Mouse (Mus musculus) testis, postnatal 14 days (tissue): Measurements from ENCODE around the gene Tle1.
A peak's percentile ranks its signal among the peaks of the same experiment; 100 is the strongest.

Experiments used
- DNase-seq: peaks from one replicate; pipeline ENCODE4 v3.0.0; 2021; ENCODE audit warnings: low spot score

Gene Tle1

DNA sequence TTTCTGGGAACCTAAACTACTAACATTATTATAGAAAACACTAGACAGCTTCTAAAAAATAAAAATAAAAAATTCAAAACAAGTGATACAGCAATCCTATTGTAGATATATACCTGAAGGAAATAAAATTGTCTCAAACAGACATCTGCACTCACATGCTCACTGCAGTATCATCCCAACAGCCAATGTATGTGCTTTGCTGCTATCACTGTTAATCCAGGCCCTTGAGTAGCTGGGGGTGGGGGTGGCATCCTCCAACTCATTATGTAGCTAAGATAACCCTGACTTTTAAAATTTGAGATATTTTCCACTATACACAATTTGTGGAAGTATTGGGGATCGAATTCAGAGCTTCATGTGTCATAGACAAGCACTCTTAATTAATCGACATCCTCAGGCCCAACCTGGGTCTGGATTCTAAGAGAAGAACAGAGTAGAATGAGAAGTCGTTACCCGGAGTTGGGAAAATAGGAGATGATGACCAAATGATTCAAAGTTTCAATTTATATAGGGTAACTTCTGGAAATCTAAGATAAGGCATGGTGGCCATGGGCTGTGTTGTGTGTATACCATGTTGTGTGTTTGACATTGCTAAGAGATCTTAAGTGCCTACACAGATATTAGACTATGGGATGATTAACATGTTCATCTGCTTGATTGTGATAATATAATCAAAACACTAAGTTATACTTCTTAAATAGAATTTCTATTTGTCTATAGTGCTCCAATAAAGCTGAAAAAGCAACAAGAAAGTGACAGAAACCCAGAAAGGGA is 38.1 kb downstream of the Tle1 start:
- DNase-seq = no peak

DNA sequence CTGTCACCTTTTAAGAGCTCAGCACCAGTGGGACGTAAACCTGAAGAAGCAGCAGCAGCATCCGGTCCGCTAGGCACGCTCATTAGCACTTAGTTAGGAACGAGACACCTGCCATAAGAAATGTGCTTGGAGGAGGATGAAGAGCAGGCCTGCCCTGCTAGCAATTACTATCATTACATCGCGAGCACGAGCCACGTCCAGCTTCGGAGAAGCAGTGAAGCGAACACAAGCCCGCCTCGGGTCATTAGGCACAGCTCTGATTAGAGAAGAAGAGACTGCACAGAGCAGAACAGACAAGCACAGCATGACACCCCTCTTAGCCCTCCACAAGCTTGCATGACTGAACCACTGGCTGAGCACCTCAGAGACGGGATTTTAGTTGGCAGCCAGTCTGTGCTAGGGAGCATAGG is 40.6 kb downstream of the Tle1 start:
- peak; percentile 39 for DNase-seq

DNA sequence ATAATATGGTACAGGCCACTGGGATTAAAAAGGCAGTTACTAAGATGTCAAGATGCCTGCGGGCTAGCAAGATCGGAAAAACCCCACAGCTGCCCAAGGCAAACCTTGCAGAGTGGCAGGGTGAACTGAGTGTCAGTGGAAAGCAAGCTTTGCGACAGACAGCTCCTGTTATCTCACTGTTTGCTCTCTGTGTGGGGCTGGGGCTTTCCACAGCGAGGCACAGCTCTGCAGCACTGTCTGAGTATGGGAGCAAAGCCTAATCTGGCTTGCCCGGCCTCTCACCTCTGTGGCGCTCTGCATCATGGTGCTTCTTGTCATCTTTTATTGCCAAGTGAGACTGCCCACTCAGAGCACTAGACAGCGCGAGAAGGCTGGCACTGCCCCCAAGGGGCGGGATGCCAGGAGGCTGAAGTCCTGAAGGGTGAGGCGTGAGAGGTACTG is 42.8 kb downstream of the Tle1 start:
- DNase-seq = no peak

DNA sequence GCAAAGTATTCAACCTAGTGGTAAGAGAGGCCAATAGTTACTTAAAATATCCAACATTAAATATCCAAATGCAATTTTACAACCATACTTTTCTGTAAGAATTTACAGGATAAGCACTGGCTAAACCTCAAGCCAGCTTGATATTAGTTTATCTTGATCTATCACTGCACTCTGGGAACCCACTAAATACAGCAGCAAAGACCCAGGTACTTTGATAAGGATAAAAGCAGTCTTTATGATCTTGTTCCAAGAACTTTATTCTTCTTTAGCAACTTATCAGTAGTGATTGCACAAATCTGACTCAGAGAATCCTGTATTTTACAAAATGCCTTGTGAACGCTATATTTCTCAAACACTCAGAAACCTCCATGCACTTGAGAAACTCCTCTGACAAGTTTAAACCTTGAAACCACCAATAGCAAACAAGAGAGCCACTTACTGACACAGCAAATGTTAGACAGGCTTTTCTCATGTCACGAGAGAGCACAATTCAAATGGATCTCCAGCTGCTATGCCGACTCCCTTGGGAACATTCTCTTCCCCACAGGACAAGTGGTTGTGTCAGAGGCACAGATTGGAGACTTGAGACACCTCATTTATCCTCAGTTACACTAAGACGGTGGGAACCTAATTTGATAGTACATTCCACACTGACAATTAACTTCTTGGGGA is 50.1 kb downstream of the Tle1 start:
- no peak for DNase-seq

DNA sequence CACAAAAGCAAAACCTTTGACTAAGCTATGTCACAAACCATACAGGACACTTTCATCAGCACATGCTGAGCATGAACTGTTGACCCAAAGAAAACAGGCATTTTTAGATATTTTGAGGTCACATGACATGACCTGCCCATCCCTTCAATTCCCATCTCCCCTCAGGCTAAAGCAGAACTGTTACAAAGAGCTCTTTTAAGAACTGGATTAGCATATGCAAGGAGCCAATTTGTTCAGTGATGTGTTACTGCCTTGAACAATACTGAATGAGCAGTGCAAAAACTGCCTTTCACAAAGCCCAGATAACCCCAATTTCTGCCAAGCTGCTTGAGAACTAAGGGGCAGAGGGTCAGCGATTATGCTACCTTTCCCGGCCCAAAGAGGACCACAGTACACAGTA is 54.7 kb downstream of the Tle1 start:
- DNase-seq = no peak

DNA sequence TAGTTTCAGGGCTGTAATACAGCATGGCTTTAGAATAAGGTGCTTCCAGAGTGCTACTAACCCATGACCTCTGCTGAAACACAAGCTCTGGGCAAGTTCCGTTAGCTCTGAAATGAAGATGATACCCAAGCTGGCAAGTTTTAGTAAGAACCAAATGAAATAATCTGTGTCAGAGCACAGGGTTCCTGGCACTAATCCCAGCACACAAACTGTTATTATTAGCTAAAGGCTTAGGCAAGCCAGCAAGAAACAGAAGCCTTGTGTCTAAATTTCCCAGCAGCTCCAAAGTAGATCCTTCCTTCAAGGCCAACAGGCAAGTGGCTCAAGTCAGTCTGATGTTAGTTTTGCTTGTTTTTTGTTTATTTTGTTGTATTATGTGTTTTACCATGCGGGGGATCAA is 56.2 kb downstream of the Tle1 start:
- peak; percentile 64 for DNase-seq

DNA sequence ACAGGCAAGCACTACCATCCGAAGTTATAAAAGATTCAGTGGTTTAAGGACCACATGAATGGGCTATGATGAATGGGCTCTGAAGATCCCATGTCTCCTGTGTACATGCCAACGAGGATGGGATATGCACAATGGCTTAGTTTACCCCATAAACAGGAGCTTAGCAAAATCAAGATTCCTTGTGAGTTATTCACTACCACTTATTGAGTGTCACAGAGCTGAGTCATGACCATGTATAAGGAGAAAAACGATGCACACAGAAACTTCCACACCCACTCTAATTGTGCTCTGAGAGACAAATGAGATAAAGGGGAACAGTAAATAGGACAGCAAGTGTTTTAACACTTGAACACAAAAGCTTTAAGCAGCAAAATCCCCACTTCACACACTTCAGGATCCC is 60.0 kb downstream of the Tle1 start:
- DNase-seq = no peak

DNA sequence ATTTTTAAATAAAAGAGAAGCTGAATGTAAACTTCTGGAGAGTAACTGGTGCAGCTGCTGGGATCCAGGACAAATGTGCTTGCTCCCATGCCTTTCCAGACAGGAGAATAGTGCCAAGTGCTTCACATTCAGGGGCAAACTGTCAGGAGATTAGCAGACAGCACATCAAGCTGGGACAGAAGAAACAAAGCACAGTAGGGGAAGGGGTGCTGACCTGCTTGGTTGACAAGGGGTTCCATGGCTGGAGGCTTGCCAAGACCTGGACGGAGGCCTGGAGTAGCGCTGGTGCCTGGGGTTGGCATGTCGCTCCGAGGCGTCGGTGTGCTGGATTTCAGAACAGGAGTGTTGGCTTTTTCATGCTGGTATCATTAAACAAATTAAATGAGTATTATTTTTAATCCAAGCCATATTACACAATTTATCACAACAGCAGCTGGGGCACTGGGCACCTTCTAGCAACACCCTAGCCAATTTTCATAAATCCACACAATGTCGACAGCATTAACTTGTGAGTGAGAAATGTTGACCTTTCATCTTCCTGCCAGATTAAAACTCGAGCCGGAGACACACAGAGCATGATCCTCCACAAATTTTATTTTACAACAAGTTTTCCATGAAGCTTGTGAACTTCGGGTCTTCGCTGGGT is 61.1 kb downstream of the Tle1 start:
- DNase-seq = no peak

DNA sequence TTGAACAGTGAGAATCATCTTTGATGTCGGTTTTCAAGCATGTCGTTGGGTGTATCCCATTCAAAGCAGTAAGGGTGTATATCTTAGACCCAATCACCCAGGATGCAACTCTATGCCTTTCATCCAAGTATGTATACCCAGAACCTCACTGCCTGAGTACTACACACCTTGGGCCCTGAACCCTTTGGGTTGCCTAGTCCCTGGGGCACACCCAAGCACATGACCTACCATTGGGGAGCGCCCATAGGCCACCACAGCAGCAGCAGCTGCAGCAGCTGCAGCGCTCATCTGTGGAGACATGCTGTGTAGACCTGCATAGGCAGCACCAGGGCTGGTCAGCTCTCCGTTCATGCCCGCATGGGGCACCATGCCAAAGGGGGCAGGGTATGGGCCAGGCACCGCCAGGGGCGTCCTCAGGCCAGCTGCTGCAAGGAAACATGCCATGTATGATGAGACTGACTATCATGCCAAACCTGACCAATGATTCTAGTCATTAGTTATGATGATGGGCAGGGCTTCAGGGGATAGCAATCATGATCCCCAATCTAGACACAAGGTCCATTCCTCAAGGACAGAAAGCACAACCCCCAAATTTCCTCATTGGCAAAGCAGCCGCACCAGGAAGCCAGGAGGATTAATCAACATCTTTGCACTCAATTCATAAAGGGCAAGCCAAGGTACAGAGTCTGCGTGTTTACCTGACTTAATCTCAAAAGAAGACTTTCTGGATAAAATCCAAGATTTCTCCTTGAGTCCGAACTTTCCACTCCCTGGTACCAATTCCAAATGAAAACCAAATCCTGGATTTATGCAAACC is 62.2 kb downstream of the Tle1 start:
- DNase-seq = no peak

DNA sequence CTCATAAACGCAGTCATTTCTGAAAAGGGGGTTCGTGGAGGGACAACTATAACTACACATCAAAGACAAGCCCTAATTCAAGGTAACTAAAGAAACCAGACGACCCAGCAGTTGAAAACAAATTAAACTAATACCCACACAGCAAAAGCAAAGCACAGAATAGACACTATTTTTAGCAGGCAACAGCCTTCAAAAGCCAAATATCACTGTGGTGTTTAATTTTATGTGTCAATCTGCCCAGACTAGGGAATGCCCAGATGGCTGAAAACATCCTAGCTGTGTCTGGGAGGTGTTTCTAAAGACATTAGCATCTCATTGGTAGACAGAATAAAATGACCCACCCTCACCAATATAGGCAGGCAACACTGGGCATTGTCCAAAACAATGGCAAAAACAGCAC is 68.1 kb downstream of the Tle1 start:
- DNase-seq = no peak

DNA sequence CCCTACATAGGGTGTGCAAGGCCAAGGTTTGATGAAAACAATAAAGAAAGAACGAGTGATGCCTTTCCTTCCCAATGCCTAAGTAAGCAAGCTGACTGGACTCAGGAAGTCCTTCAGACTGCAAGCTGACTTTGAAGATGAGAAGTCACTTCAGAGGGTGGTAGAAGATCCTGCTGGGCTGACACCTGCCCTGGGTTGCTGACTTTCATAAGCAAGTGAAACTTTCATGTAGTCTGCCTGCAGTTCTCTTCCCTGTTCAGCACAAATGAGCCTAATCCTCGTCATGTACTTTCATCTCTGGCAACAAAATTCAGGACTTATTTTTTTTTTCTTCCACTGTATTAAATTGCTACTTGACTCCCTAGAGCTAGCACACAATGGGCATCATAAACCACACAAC is 73.1 kb downstream of the Tle1 start:
- no peak for DNase-seq

DNA sequence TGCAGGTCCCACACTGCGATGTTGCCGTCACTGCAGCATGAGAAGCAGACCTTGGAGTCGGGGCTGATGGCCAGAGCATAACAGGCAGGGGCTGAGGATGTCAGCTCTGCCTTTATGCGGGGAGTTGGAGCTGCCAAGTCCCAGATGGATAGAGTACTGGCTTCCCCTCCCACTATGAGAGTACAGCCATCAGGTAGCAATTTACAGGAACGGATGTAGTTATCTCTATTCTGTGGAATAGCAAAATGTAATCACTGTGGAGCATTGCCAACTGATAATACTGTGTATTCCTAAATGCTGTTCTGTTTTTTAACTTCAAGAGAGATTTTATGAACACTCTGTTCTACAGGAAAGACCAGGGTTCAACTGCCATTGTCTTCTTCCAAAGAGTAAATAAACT is 75.9 kb downstream of the Tle1 start:
- peak; percentile 23 for DNase-seq

DNA sequence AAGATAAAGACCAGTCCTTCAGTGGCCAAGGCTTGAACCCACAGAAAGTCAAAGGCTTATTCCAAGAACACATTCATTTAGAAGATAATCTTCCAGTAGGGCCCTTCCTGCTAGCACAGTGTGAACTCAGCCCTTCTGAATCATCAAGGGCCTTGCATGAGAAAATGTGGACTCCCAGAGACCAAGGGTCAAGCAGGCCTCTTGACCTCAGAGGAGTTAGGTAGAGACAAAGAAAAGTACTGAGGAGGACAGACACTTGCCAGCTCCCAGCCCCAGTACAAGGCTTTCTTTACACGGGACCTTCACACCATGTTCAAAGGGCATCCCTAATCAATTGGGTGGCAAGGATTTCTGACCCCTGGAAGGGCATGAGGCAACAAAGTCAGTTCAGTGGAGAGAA is 77.9 kb downstream of the Tle1 start:
- DNase-seq = no peak

DNA sequence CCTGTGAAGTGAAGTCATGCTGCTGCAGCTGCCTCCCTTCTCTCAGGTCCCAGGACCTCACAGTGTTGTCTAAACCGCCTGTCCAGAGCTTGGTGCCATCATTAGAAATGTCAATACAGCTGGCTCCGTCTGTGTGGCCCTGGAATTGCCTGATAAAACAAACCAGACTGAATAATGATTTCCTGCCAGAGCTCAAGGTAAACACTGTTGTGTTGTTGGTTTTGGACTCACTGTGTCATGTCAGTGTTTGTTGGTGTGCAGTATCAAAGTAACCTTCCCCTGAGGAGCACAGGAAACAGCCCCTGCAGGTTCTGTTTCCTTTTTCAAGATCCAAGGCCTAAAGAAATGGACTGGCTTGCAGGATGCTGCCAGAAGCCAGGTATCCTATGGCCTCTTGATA is 78.4 kb downstream of the Tle1 start:
- DNase-seq = no peak

DNA sequence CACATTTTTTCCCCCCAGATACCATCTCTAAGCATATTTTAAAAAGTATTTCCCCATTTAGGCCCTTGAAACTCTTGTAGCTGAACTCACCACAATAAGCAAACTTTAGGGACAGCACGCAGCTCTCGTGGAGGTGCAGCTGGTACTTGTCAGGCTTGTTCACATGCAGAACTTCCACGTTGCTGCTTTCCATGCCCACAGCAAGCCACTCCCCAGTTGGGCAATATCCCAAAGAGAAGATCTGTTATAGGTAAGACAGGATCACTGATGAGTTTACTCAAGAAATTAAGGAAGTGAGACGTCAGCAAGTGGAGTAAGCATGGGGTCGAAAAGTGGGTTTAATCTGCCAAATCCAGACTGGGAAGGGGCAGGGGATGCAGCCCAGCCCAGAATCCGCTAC is 80.7 kb downstream of the Tle1 start:
- no peak for DNase-seq

DNA sequence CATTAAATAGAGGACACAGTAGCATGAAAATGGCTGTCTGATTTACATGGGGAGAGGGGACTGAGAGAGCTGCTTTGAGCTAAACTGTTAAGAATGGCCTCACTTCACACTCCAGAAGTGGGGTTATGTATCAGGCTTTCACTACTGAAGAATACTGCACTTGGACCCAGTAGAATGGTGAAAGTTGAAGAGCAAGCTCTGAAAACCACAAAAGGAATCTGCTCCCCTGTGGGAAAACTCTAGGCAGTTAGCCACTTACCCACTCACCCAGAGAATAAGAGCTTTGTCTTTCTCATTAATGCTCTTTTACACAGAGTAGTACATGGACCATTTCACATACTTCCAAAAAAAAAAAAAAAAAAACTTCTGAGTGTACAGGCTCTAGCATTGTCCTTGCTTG is 95.0 kb downstream of the Tle1 start:
- no peak for DNase-seq

DNA sequence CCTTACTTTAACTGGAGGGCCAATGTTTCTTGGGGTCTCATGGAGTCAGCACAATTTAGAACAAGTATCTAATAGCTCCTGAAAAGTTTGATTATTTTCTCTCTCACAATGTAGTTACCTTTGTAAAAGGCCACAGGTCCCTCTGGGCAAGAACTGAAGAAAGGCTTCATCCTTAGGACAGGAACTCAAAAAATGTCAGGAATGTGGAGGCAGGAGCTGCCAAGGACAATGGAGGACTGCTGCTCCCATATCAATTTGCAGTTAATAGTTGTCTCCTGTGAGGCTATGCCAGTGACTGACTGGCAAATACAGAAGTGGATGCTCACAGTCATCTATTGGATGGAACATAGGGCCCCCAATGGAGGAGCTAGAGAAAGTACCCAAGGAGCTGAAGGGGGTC is 96.5 kb downstream of the Tle1 start:
- no peak for DNase-seq

DNA sequence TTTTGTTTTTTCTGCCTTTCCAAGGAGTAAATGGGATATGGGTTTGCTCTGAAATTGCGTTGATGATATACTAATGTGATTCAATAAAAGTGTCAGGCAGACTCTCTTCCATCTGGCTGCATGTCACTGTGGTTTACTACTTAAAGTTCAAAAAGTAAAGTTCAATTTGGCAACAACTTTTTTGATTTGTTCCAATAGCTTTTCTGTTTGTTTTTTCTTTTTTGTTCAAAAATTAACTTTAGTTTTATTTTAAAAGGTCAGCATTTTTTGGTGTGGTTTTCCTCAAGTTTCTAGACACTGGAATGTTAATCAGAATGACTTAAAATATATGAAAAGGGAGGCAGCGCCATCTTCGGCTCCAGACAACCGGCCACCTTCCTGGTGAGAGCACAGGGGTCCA is 112.9 kb downstream of the Tle1 start:
- no peak for DNase-seq

DNA sequence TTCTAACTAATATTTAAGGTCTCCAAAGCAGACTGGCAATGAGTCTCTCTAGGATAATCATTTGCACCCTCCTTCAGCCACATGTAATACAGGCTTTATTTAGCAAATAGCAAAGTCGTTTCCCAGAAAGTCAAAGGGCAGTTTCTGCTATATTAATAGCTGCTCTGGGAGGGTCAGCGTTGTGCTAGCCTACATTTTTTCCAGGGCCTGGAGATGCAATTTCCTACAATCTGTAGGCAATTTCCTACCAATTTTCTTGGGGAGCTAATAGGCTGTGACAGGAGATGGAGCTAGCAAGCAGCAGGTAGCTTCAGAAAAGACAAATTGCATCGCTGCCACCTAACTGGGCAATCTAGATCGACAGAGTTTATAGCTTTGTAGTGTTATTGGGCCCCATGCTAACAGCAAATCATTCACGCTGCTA is 131.6 kb downstream of the Tle1 start:
- DNase-seq = no peak

DNA sequence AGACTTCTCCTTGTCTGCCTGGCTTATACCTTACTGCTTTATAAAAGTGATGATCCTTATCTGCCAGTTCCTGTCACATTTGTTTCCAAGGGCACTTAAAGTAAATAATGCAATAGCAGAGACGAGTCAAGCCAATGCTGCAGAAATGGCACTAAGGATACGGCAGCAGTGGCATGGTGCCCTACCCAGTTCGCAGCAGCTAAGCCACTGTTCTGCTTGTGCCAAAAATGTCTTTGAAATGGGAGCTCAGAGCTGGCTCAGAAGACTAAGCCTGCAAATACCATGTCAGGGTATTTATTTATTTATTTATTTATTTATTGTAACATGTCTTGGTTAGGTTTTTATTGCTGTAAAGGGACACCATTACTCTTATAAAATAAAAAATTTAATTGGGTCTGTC is 132.8 kb downstream of the Tle1 start:
- no peak for DNase-seq
